ENCODE assay signal across 9 mouse cellular contexts in genomic region chr9:21163086-21164050, GRCm38 (mm10). TPM values are rescaled to one million over a fixed set of nuclear protein-coding genes. Genes with fewer than 3 reads are reported as not detected.
DNase-seq lines count a peak whose midpoint lies in the region; ATAC-seq and TF ChIP-seq lines count a peak whose summit lies in the region.
"Had no signal": no experiment of that assay in that cellular context is flagged by ENCODE, and none has a peak within 500 bp of the region (broad histone marks: within the 10 kb centered on the region; RNA-seq: fewer than 3 reads in every experiment).

No protein-coding gene starts in this region.

- H3K27ac ChIP-seq in heart, embryonic 13.5 days (replicated peaks): no peak overlapping the region
- no peak overlapping the region for H3K27ac ChIP-seq in midbrain, embryonic 15.5 days
- H3K27ac ChIP-seq in midbrain, embryonic 13.5 days: no peak overlapping the region
- no peak overlapping the region for H3K27ac ChIP-seq in limb, embryonic 12.5 days
- H3K27ac ChIP-seq in testis, adult 2 months (ENCODE audit: control insufficient read depth, insufficient read depth, low read depth, low read length): no peak overlapping the region

- no peak for ATAC-seq in heart, embryonic 13.5 days (ENCODE audit: extremely low read depth, insufficient number of reproducible peaks, low FRiP score, low TSS enrichment)
- ATAC-seq in midbrain, embryonic 15.5 days (replicated peaks): no peak
- ATAC-seq in midbrain, embryonic 13.5 days: no peak
- ATAC-seq in limb, embryonic 12.5 days (ENCODE audit: insufficient number of reproducible peaks, insufficient read depth, low FRiP score, low TSS enrichment, low read depth): no peak
- ATAC-seq in granulocyte monocyte progenitor cell, adult 5-6 weeks (replicated peaks; ENCODE audit: poor library complexity, severe bottlenecking): no peak; the same call in 1 of the 2 replicates

- 40% methylated on average over 11 of the region's 11 CpGs for WGBS in heart, embryonic 13.5 days
- 36% methylated on average over 11 of the region's 11 CpGs for WGBS in midbrain, embryonic 15.5 days
- WGBS in midbrain, embryonic 13.5 days: 35% methylated on average over 11 of the region's 11 CpGs
- WGBS in limb, embryonic 12.5 days: 34% methylated on average over 11 of the region's 11 CpGs

- DNase-seq in heart, adult 11 months: no peak
- DNase-seq in frontal cortex, postnatal 25 days (ENCODE audit: low spot score in 2 of 2): no peak
- DNase-seq: cerebellum, adult 8-10 months had no signal

- no peaks in the 10 kb centered on the region for H3K9me3 ChIP-seq in heart, embryonic 13.5 days
- no peaks in the 10 kb centered on the region for H3K9me3 ChIP-seq in midbrain, embryonic 15.5 days
- H3K9me3 ChIP-seq in midbrain, embryonic 13.5 days: no peaks in the 10 kb centered on the region
- H3K9me3 ChIP-seq in limb, embryonic 12.5 days: 0 out of 2 replicates have a peak, but pooled peaks cover 1% of the 10 kb centered on the region

- H3K36me3 ChIP-seq in heart, embryonic 13.5 days: no peaks in the 10 kb centered on the region
- no peaks in the 10 kb centered on the region for H3K36me3 ChIP-seq in midbrain, embryonic 15.5 days (replicated peaks)
- H3K36me3 ChIP-seq in midbrain, embryonic 13.5 days: no peaks in the 10 kb centered on the region
- H3K36me3 ChIP-seq in limb, embryonic 12.5 days: no peaks in the 10 kb centered on the region
- H3K36me3 ChIP-seq in testis, adult 2 months (ENCODE audit: control insufficient read depth, insufficient read depth, low read length): no peaks in the 10 kb centered on the region

- peaks cover 56% of the 10 kb centered on the region for H3K27me3 ChIP-seq in heart, embryonic 13.5 days (replicated peaks)
- H3K27me3 ChIP-seq in midbrain, embryonic 15.5 days (replicated peaks): peaks cover 64% of the 10 kb centered on the region
- H3K27me3 ChIP-seq in midbrain, embryonic 13.5 days: peaks cover 69% of the 10 kb centered on the region
- H3K27me3 ChIP-seq in limb, embryonic 12.5 days: peaks cover 67% of the 10 kb centered on the region
- H3K27me3 ChIP-seq in testis, adult 2 months (ENCODE audit: control insufficient read depth, insufficient read depth, low read length): no peaks in the 10 kb centered on the region

- no peak overlapping the region for H3K9ac ChIP-seq in heart, embryonic 13.5 days
- no peak overlapping the region for H3K9ac ChIP-seq in midbrain, embryonic 15.5 days
- H3K9ac ChIP-seq in midbrain, embryonic 13.5 days (replicated peaks): no peak overlapping the region
- no peak overlapping the region for H3K9ac ChIP-seq in limb, embryonic 12.5 days (replicated peaks)

- H3K4me3 ChIP-seq in heart, embryonic 13.5 days: peak overlapping the region; percentile 64; the same call in 1 of the 2 replicates
- H3K4me3 ChIP-seq in midbrain, embryonic 15.5 days: no peak overlapping the region
- H3K4me3 ChIP-seq in midbrain, embryonic 13.5 days (replicated peaks): no peak overlapping the region
- H3K4me3 ChIP-seq in limb, embryonic 12.5 days (replicated peaks): peak overlapping the region; percentile 53
- H3K4me3 ChIP-seq in testis, adult 2 months (ENCODE audit: control insufficient read depth, low read depth, low read length): peak overlapping the region; percentile 47

- no peak for TF ChIP-seq POLR2A in testis, adult 2 months (IDR thresholded peaks at IDR 0.05; ENCODE audit: control insufficient read depth, low read depth, low read length)

- peaks cover 46% of the 10 kb centered on the region for H3K4me1 ChIP-seq in heart, embryonic 13.5 days
- H3K4me1 ChIP-seq in midbrain, embryonic 15.5 days: peaks cover 33% of the 10 kb centered on the region
- H3K4me1 ChIP-seq in midbrain, embryonic 13.5 days (replicated peaks): peaks cover 41% of the 10 kb centered on the region
- H3K4me1 ChIP-seq in limb, embryonic 12.5 days (replicated peaks): peaks cover 52% of the 10 kb centered on the region
- peaks cover 30% of the 10 kb centered on the region for H3K4me1 ChIP-seq in testis, adult 2 months (ENCODE audit: control insufficient read depth, insufficient read depth, low read length)

- no peak for TF ChIP-seq CTCF in testis, adult 2 months (IDR thresholded peaks at IDR 0.05; ENCODE audit: control insufficient read depth, insufficient read depth, insufficient replicate concordance, low read depth, low read length)

- peak overlapping the region; percentile 86 for H3K4me2 ChIP-seq in heart, embryonic 13.5 days
- 0 out of 2 replicates have a peak overlapping the region, but pooled peaks have one; percentile 36 for H3K4me2 ChIP-seq in midbrain, embryonic 15.5 days
- no peak overlapping the region for H3K4me2 ChIP-seq in midbrain, embryonic 13.5 days (replicated peaks)
- peak overlapping the region; percentile 48 for H3K4me2 ChIP-seq in limb, embryonic 12.5 days

RNA-seq across cellular contexts. Expression of gene Pde4a, which starts 2.1 kb away (rescaled TPM):
- polyA plus RNA-seq in heart, embryonic 13.5 days (2015; fragmentation: Nextera tagmentation; extraction: Ambion mirVana): 9.5 and 11.3 TPM in 2 replicates
- 42.7 and 44.5 TPM in 2 replicates for polyA plus RNA-seq in midbrain, embryonic 15.5 days (2015; fragmentation: Nextera tagmentation; extraction: Ambion mirVana)
- 20.1 and 20.2 TPM in 2 replicates for polyA plus RNA-seq in midbrain, embryonic 13.5 days (2015; fragmentation: Nextera tagmentation; extraction: Ambion mirVana)
- 4.8 and 5.6 TPM in 2 replicates for polyA plus RNA-seq in limb, embryonic 12.5 days (2016; fragmentation: Nextera tagmentation; extraction: Ambion mirVana)
- polyA plus RNA-seq in testis, adult 2 months (2012; rRNA removed): 80.2 and 82.0 TPM in 2 replicates
- 19.9 and 25.7 TPM in 2 replicates for total RNA-seq in granulocyte monocyte progenitor cell, adult 5-6 weeks (2014; fragmentation: Nextera tagmentation)
- total RNA-seq in granulocyte monocyte progenitor cell, adult 5-6 weeks (2017): 3.8 and 4.1 TPM in 2 replicates

RNA-seq across cellular contexts. Expression of gene Cdc37, which starts 13.6 kb away (rescaled TPM):
- 222 and 230 TPM in 2 replicates for polyA plus RNA-seq in heart, embryonic 13.5 days (2015; fragmentation: Nextera tagmentation; extraction: Ambion mirVana)
- polyA plus RNA-seq in midbrain, embryonic 15.5 days (2015; fragmentation: Nextera tagmentation; extraction: Ambion mirVana): 215 and 226 TPM in 2 replicates
- 233 TPM in 2 replicates for polyA plus RNA-seq in midbrain, embryonic 13.5 days (2015; fragmentation: Nextera tagmentation; extraction: Ambion mirVana)
- 338 and 357 TPM in 2 replicates for polyA plus RNA-seq in limb, embryonic 12.5 days (2016; fragmentation: Nextera tagmentation; extraction: Ambion mirVana)
- polyA plus RNA-seq in testis, adult 2 months (2012; rRNA removed): 38.1 and 40.6 TPM in 2 replicates
- 120 and 157 TPM in 2 replicates for total RNA-seq in granulocyte monocyte progenitor cell, adult 5-6 weeks (2014; fragmentation: Nextera tagmentation)
- total RNA-seq in granulocyte monocyte progenitor cell, adult 5-6 weeks (2017): 285 and 306 TPM in 2 replicates

RNA-seq across cellular contexts. Expression of gene Tyk2, which starts 32.3 kb away (rescaled TPM):
- polyA plus RNA-seq in heart, embryonic 13.5 days (2015; fragmentation: Nextera tagmentation; extraction: Ambion mirVana): 13.7 and 14.0 TPM in 2 replicates
- 12.5 TPM in 2 replicates for polyA plus RNA-seq in midbrain, embryonic 15.5 days (2015; fragmentation: Nextera tagmentation; extraction: Ambion mirVana)
- 11.5 and 12.2 TPM in 2 replicates for polyA plus RNA-seq in midbrain, embryonic 13.5 days (2015; fragmentation: Nextera tagmentation; extraction: Ambion mirVana)
- 15.0 and 16.1 TPM in 2 replicates for polyA plus RNA-seq in limb, embryonic 12.5 days (2016; fragmentation: Nextera tagmentation; extraction: Ambion mirVana)
- 11.4 and 12.5 TPM in 2 replicates for polyA plus RNA-seq in testis, adult 2 months (2012; rRNA removed)
- 27.1 and 28.6 TPM in 2 replicates for total RNA-seq in granulocyte monocyte progenitor cell, adult 5-6 weeks (2014; fragmentation: Nextera tagmentation)
- total RNA-seq in granulocyte monocyte progenitor cell, adult 5-6 weeks (2017): 19.0 and 19.8 TPM in 2 replicates

Comparison
In these comparisons a context has a peak if more than half of its experiments do, and no peak if none do; other contexts are left out.
1. H3K4me3 ChIP-seq: peak in heart, embryonic 13.5 days (single experiment), limb, embryonic 12.5 days (single experiment) and testis, adult 2 months (single experiment); none in midbrain, embryonic 15.5 days (single experiment) and midbrain, embryonic 13.5 days (single experiment).